Mouse (Mus musculus) kidney, adult 2 months (tissue): ENCODE results near the gene Fam222b.

Experiments
- CTCF ChIP-seq: fragments of 200-500 bp; conservative IDR thresholded peaks from 2 replicates; pipeline ENCODE4 v1.5.1; 2011; ENCODE audit warnings: low read depth, mild to moderate bottlenecking, control low read depth, low read length, moderate library complexity, mixed read lengths; ENCODE audit not compliant: insufficient read depth, insufficient read length
- POLR2A ChIP-seq: fragments of 200-500 bp; IDR thresholded peaks from one replicate; pipeline ENCODE4 v1.6.1; 2011; ENCODE audit warnings: low read depth, low read length, control low read depth

- TF ChIP-seq CTCF (no peak), POLR2A (no peak)
Measured at GRCm38 (mm10) chr11:78163681-78164603, 69.5 kb downstream of the Fam222b start.
